Mouse (Mus musculus): Measurements from ENCODE around the gene Zfp865. TPM values are rescaled to one million over a fixed set of nuclear protein-coding genes. Genes with fewer than 3 reads are reported as not detected.
"Not testable (repeated sequence)": the region's sequence is repeated elsewhere in the genome, so short reads cannot be mapped to it uniquely, and the experiment has no call there.

The Zfp865 gene
- polyA plus RNA-seq, 1 experiment from 2014 or later = 9.0 TPM

- peaks cover 24% of the 10 kb centered on the region for H3K36me3 ChIP-seq
- peaks cover 8% of the 10 kb centered on the region for H3K4me1 ChIP-seq
- WGBS = 96% methylated on average over 2 of the region's 2 CpGs
- no peak overlapping the region for H3K4me2 ChIP-seq (replicated peaks)
- H3K9me3 ChIP-seq (replicated peaks) = no peaks in the 10 kb centered on the region
- no peak for ATAC-seq (ENCODE audit: insufficient number of reproducible peaks, low FRiP score, low TSS enrichment, low read depth)
- H3K27ac ChIP-seq (replicated peaks) = no peak overlapping the region
- no peak overlapping the region for H3K4me3 ChIP-seq (replicated peaks)
- H3K27me3 ChIP-seq = no peaks in the 10 kb centered on the region
- no peak overlapping the region for H3K9ac ChIP-seq
Measured at GRCm38 (mm10) chr7:5016920-5017319, 3.3 kb upstream of the Zfp865 start.

- Histone ChIP-seq H3K9me3 (replicated peaks) (no peaks in the 10 kb centered on the region), H3K4me2 (replicated peaks) (no peak overlapping the region), H3K27ac (replicated peaks) (no peak overlapping the region), H3K9ac (no peak overlapping the region), H3K4me3 (replicated peaks) (no peak overlapping the region), H3K4me1 (peaks cover 12% of the 10 kb centered on the region), H3K27me3 (no peaks in the 10 kb centered on the region), H3K36me3 (peaks cover 24% of the 10 kb centered on the region)
- 95% methylated on average over 16 of the region's 16 CpGs for whole genome bisulfite sequencing
- ATAC-seq (ENCODE audit: insufficient number of reproducible peaks, low FRiP score, low TSS enrichment, low read depth) = no peak
Measured at GRCm38 (mm10) chr7:5017352-5017751, 2.8 kb upstream of the Zfp865 start.

DNA sequence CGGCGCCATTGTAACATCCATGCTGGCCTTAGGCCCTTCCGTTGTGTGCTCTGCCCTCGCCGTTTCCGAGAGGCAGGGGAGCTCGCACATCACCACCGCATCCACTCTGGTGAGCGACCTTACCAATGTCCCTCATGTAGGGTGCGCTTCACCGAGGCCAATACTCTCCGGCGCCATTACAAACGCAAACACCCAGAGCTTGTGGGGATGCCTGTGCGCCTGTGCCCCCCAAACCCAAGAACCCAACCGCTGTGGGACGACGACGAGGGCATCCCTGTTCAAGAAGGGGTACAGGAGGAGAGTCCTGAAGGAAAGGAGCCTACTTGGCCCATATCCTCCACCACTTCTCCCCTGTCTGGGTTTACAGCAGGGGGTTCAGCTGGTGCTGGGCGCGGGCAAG is 2.2 kb upstream of the Zfp865 start:
- H3K27me3 ChIP-seq = no peaks in the 10 kb centered on the region
- no peak overlapping the region for H3K4me3 ChIP-seq (replicated peaks)
- H3K9ac ChIP-seq = no peak overlapping the region
- no peak for ATAC-seq (ENCODE audit: insufficient number of reproducible peaks, low FRiP score, low TSS enrichment, low read depth)
- H3K4me1 ChIP-seq = peaks cover 18% of the 10 kb centered on the region
- 96% methylated on average over 21 of the region's 21 CpGs for WGBS
- H3K36me3 ChIP-seq = peaks cover 25% of the 10 kb centered on the region
- no peak overlapping the region for H3K4me2 ChIP-seq (replicated peaks)
- no peaks in the 10 kb centered on the region for H3K9me3 ChIP-seq (replicated peaks)
- no peak overlapping the region for H3K27ac ChIP-seq (replicated peaks)

DNA sequence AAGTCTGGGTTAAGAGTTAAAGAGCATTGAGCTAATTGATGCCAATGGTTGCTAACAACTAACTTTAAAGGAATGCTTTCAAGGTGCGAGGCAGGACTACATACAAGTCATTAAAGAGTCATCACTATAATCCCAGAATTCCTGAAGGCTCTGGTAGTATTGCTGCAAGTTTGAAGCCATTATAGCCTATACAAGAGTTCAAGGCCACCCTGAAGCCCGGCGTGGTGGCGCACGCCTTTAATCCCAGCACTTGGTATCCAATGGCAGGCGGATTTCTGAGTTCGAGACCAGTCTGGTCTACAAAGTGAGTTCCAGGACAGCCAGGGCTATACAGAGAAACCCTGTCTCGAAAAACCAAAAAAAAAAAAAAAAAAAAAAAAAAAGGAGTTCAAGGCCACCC is 600 bp upstream of the Zfp865 start:
- peak overlapping the region; percentile 89; the same call in 1 of the 2 replicates for H3K9ac ChIP-seq
- 29% methylated on average over 8 of the region's 8 CpGs for WGBS
- H3K27ac ChIP-seq (replicated peaks) = peak overlapping the region; percentile 98
- not testable (repeated sequence) for ATAC-seq (ENCODE audit: insufficient number of reproducible peaks, low FRiP score, low TSS enrichment, low read depth); H3K27me3 ChIP-seq; H3K9me3 ChIP-seq (replicated peaks)
- H3K4me1 ChIP-seq = peaks cover 23% of the 10 kb centered on the region
- peaks cover 40% of the 10 kb centered on the region for H3K36me3 ChIP-seq
- H3K4me2 ChIP-seq (replicated peaks) = peak overlapping the region; percentile 66
- peak overlapping the region; percentile 89 for H3K4me3 ChIP-seq (replicated peaks)

- Histone ChIP-seq H3K27ac (replicated peaks) (peak overlapping the region; percentile 98), H3K36me3 (peaks cover 51% of the 10 kb centered on the region), H3K4me1 (peaks cover 23% of the 10 kb centered on the region), H3K9ac (peak overlapping the region; percentile 89), H3K4me3 (replicated peaks) (peak overlapping the region; percentile 89), H3K27me3 (no peaks in the 10 kb centered on the region), H3K4me2 (replicated peaks) (peak overlapping the region; percentile 66), H3K9me3 (replicated peaks) (no peaks in the 10 kb centered on the region)
- 0% methylated on average over 12 of the region's 15 CpGs for WGBS
- ATAC-seq (ENCODE audit: insufficient number of reproducible peaks, low FRiP score, low TSS enrichment, low read depth) = no peak; the same call in 1 of the 2 replicates
Measured at GRCm38 (mm10) chr7:5020685-5021084, 509 bp downstream of the Zfp865 start.

DNA sequence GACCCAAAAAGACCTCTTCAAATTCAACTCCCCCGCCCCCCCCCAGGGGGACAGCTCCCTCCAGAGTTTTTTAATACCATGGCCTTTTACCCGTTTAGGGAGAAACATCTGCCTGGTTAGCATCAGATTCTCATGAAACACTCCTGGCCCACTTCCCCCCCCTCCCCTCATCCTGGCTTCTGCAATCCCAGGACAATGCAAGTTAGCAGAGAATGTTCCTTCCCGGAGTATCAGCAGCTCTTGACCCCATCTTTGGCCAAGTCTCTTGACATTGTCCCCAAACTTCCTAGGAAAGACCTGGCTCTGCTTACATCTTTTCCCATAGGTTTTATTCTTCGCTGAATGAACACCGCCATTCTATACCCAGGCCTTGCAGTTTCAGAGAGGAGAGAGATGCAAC is 1.0 kb downstream of the Zfp865 start:
- Histone ChIP-seq H3K4me1 (peaks cover 23% of the 10 kb centered on the region), H3K27ac (replicated peaks) (peak overlapping the region; percentile 98; the same call in 1 of the 2 replicates), H3K4me2 (replicated peaks) (peak overlapping the region; percentile 66), H3K36me3 (peaks cover 56% of the 10 kb centered on the region), H3K4me3 (replicated peaks) (peak overlapping the region; percentile 89), H3K9ac (peak overlapping the region; percentile 89), H3K9me3 (replicated peaks) (no peaks in the 10 kb centered on the region), H3K27me3 (no peaks in the 10 kb centered on the region)
- ATAC-seq (ENCODE audit: insufficient number of reproducible peaks, low FRiP score, low TSS enrichment, low read depth) = no peak
- 46% methylated on average over 5 of the region's 5 CpGs for WGBS

- Histone ChIP-seq H3K27ac (replicated peaks) (no peak overlapping the region), H3K36me3 (peaks cover 95% of the 10 kb centered on the region), H3K9ac (no peak overlapping the region), H3K27me3 (no peaks in the 10 kb centered on the region), H3K9me3 (replicated peaks) (peaks cover 33% of the 10 kb centered on the region), H3K4me3 (replicated peaks) (no peak overlapping the region), H3K4me2 (replicated peaks) (no peak overlapping the region), H3K4me1 (no peaks in the 10 kb centered on the region)
- ATAC-seq (ENCODE audit: insufficient number of reproducible peaks, low FRiP score, low TSS enrichment, low read depth) = no peak
- WGBS = 96% methylated on average over 22 of the region's 22 CpGs
Measured at GRCm38 (mm10) chr7:5029543-5029942, 9.4 kb downstream of the Zfp865 start.

DNA sequence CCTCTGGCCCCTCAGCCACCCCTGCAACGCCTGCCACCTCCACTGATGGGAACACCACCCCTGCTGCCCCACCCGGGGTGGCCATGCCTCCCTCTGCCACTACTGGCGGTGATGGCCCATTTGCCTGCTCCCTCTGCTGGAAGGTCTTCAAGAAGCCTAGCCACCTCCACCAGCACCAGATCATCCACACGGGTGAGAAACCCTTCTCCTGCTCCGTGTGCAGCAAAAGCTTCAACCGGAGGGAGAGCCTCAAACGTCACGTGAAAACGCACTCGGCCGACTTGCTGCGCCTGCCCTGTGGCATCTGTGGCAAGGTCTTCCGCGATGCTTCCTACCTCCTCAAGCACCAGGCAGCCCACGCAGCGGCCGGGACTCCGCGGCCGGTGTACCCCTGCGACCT is 9.8 kb downstream of the Zfp865 start:
- WGBS = 92% methylated on average over 21 of the region's 21 CpGs
- no peaks in the 10 kb centered on the region for H3K4me1 ChIP-seq
- H3K36me3 ChIP-seq = peaks cover 95% of the 10 kb centered on the region
- H3K27ac ChIP-seq (replicated peaks) = no peak overlapping the region
- H3K27me3 ChIP-seq = no peaks in the 10 kb centered on the region
- H3K9ac ChIP-seq = no peak overlapping the region
- peaks cover 33% of the 10 kb centered on the region for H3K9me3 ChIP-seq (replicated peaks)
- ATAC-seq (ENCODE audit: insufficient number of reproducible peaks, low FRiP score, low TSS enrichment, low read depth) = no peak
- no peak overlapping the region for H3K4me2 ChIP-seq (replicated peaks)
- no peak overlapping the region for H3K4me3 ChIP-seq (replicated peaks)

DNA sequence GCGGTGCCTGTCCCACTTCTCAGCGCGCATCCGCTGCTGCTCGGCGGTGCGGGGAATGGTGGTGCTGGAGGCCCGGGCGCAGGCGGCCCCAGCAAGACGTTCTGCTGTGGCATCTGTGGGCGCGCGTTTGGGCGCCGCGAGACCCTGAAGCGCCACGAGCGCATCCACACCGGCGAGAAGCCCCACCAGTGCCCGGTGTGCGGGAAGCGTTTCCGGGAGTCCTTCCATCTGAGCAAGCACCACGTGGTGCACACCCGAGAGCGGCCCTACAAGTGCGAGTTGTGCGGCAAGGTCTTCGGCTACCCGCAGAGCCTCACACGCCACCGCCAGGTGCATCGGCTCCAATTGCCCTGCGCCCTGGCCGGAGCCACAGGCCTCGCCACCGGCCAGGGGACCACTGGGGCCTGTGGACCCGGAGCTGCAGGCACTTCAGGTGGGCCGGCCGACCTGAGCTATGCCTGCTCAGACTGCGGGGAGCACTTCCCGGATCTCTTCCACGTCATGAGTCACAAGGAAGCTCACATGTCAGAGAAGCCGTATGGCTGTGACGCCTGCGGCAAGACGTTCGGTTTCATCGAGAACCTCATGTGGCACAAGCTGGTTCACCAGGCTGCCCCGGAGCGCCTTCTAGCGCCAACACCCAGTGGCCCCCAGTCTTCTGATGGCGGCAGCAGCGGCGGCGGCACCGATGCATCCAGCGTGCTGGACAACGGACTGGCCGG is 10.5 kb downstream of the Zfp865 start:
- no peak overlapping the region for H3K4me2 ChIP-seq (replicated peaks)
- no peaks in the 10 kb centered on the region for H3K4me1 ChIP-seq
- peaks cover 33% of the 10 kb centered on the region for H3K9me3 ChIP-seq (replicated peaks)
- H3K9ac ChIP-seq = no peak overlapping the region
- H3K36me3 ChIP-seq = peaks cover 95% of the 10 kb centered on the region
- WGBS = 87% methylated on average over 63 of the region's 63 CpGs
- no peak overlapping the region for H3K4me3 ChIP-seq (replicated peaks)
- H3K27ac ChIP-seq (replicated peaks) = no peak overlapping the region
- H3K27me3 ChIP-seq = no peaks in the 10 kb centered on the region
- no peak for ATAC-seq (ENCODE audit: insufficient number of reproducible peaks, low FRiP score, low TSS enrichment, low read depth)

DNA sequence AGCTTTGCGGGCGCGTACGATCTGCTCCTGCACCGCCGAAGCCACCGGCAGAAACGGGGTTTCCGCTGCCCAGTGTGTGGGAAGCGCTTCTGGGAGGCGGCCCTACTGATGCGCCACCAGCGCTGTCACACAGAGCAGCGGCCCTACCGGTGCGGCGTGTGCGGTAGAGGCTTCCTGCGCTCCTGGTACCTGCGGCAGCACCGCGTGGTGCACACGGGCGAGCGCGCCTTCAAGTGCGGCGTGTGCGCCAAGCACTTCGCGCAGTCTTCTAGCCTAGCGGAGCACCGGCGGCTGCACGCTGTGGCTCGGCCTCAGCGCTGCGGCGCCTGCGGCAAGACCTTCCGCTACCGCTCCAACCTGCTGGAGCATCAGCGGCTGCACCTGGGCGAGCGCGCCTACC is 11.3 kb downstream of the Zfp865 start:
- WGBS = 81% methylated on average over 46 of the region's 46 CpGs
- Histone ChIP-seq H3K4me2 (replicated peaks) (no peak overlapping the region), H3K9ac (no peak overlapping the region), H3K27ac (replicated peaks) (no peak overlapping the region), H3K36me3 (peaks cover 93% of the 10 kb centered on the region), H3K4me1 (no peaks in the 10 kb centered on the region), H3K27me3 (no peaks in the 10 kb centered on the region), H3K9me3 (replicated peaks) (peaks cover 36% of the 10 kb centered on the region), H3K4me3 (replicated peaks) (no peak overlapping the region)
- ATAC-seq (ENCODE audit: insufficient number of reproducible peaks, low FRiP score, low TSS enrichment, low read depth) = no peak

- Histone ChIP-seq H3K4me2 (replicated peaks) (no peak within 1 kb of the TSS), H3K36me3 (peaks cover 75% of the 10 kb centered on the region), H3K27ac (replicated peaks) (no peak within 1 kb of the TSS), H3K4me1 (peaks cover 4% of the 10 kb centered on the region; the same call in 1 of the 2 replicates), H3K9ac (no peak within 1 kb of the TSS), H3K27me3 (no peaks in the 10 kb centered on the region), H3K9me3 (replicated peaks) (peaks cover 36% of the 10 kb centered on the region), H3K4me3 (replicated peaks) (no peak within 1 kb of the TSS)
- 93% methylated on average over 3 of the region's 3 CpGs for WGBS
- no peak for ATAC-seq (ENCODE audit: insufficient number of reproducible peaks, low FRiP score, low TSS enrichment, low read depth)
Measured at GRCm38 (mm10) chr7:5033818-5034217, 13.6 kb downstream of the Zfp865 start, which contains the start of gene 4632433K11Rik. Gene 4632433K11Rik, plus strand, starts transcription at chr7:5034118.

DNA sequence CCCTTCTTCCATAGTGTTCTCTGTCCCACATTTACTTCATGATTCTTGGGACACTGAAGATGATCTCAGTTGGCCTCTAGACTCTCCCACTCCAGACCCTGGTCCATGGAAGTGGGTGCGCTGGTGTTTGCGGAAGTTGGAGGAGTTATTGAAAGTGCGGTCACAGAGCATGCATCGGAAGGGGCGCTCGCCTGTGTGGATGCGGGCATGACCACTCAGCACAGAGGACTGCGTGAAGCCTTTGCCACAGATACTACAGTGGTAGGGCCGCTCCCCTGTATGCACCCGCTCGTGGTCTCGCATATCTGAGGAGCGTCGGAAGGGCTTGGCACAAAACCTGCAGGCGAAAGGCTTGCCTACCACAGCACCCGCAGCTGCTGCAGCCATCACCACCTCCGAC is 15.5 kb downstream of the Zfp865 start:
- H3K4me3 ChIP-seq (replicated peaks) = no peak overlapping the region
- no peak overlapping the region for H3K4me2 ChIP-seq (replicated peaks)
- H3K4me1 ChIP-seq = peaks cover 4% of the 10 kb centered on the region; the same call in 1 of the 2 replicates
- H3K9ac ChIP-seq = no peak overlapping the region
- no peaks in the 10 kb centered on the region for H3K27me3 ChIP-seq
- 96% methylated on average over 17 of the region's 17 CpGs for WGBS
- no peak overlapping the region for H3K27ac ChIP-seq (replicated peaks)
- ATAC-seq (ENCODE audit: insufficient number of reproducible peaks, low FRiP score, low TSS enrichment, low read depth) = no peak
- H3K9me3 ChIP-seq (replicated peaks) = peaks cover 21% of the 10 kb centered on the region
- peaks cover 57% of the 10 kb centered on the region for H3K36me3 ChIP-seq
